Mouse (Mus musculus): ENCODE measurements around the gene Nme7.

DNA sequence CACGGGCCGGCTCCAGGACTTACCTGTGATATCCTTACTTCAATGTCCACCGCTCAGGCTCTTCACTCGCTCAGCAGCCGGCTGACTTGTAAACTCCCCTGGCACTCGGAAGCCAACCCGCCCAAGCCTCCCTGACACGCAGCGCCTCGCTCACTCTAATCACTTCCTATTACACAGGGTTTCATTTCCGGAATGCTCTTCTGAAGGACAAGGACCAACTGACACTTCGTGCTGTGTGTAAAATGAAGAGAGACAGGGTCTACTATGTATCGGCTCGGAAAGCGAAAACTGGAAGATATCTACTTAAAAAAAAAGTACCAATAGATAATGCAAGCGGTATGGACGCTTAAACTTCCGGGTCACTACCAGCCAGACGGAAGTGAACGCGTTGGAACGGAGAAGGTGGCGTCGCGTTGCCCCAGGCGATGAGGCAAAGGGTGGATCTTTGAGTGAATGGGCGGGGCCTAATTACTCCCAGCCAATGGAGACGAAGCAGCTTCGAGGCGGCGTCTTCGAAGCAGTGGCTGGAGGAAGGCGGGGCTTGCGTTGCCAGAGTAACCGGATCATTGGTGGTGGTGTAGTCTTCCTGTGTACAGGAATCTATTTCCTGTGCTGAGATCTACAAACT lies 3.3 kb downstream of the Nme7 start, which contains the start of gene Blzf1:
- TF ChIP-seq TCF3 (IDR thresholded peaks at IDR 0.05; ENCODE audit: insufficient read length, low read depth) (no peak), MAX (IDR thresholded peaks at IDR 0.05; ENCODE audit: low read depth) (no peak), POLR2A (IDR thresholded peaks at IDR 0.05; ENCODE audit: insufficient read length, low read depth) (peak; percentile 73), E2F4 (IDR thresholded peaks at IDR 0.05; ENCODE audit: insufficient read depth) (peak; percentile 81), CEBPB (IDR thresholded peaks at IDR 0.05; ENCODE audit: insufficient read depth, poor library complexity, severe bottlenecking) (0 out of 2 replicates have a peak, but pooled peaks have one; percentile 27), MYOD1 (IDR thresholded peaks at IDR 0.05; ENCODE audit: control insufficient read depth in 1 of 3, insufficient read length in 2 of 3, low read depth in 2 of 3) (no peak)

Data from myocyte (in vitro differentiated cells).